Mouse (Mus musculus) cerebellum, adult 18-20 months (tissue): ENCODE measurements around the gene Ehmt2.
"Not testable (repeated sequence)": the region's sequence is repeated elsewhere in the genome, so short reads cannot be mapped to it uniquely, and the experiment has no call there.

Experiments
- DNase-seq, 2 experiments: peaks; one replicate each; pipeline ENCODE4 v3.0.0; 2021

The Ehmt2 gene

DNA sequence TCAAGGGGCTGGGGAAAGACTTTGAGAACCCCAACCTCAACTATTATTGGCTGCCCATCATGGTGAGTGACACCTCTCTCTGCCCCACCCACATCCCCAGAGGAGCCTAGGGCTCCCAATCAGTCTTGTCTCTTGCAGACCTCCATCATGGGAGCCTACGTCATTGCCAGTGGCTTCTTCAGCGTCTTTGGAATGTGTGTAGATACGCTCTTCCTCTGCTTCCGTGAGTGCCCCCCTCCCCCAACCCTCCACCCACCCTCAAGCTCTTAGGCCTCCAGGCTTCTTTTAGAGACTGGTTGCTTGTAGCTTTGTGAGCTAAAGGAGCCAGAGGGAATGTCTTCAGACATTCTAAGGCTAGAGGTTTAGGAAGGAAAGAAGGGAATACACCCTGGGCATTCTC is 30.6 kb downstream of the Ehmt2 start:
- no peak for DNase-seq

- DNase-seq: peak; percentile 99 to 100
These were observed 32.9 kb downstream of the Ehmt2 start, which contains the start of gene Neu1 for GRCm38 (mm10) chr17:34931061-34931734. TSS of gene Neu1 (plus strand) at chr17:34931253.

- DNase-seq: peak; percentile 58 to 65
These were observed 33.4 kb downstream of the Ehmt2 start for GRCm38 (mm10) chr17:34931735-34932098.

DNA sequence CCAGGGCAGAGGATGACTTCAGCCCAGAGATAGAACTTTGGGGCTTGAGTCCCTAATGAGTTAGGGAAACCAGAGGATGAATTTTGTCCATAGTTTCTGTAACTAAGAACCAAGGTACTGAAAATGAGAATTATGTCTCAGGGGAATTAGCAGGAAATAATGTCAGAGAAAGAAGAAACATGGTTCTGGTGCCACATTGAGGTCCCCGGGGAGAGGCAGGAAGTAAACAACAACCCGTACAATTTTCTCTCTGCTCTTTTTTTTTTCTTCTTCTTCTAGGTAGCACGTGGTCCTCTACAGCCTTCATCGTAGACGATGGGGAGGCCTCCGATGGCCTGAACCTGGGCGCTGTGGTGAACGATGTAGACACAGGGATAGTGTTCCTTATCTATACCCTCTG is 34.0 kb downstream of the Ehmt2 start:
- DNase-seq: no peak

DNA sequence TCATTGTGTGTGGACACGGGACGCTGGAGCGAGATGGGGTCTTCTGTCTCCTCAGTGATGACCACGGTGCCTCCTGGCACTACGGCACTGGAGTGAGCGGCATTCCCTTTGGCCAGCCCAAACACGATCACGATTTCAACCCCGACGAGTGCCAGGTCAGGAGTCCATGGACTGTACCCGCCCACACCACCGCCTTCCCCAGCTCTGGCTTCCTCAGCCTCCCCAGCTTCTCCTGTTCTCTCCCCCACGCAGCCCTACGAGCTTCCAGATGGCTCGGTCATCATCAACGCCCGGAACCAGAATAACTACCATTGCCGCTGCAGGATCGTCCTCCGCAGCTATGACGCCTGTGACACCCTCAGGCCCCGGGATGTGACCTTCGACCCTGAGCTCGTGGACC is 35.8 kb downstream of the Ehmt2 start:
- DNase-seq: no peak

GRCm38 (mm10) chr17:34934830-34935229 is 36.6 kb downstream of the Ehmt2 start:
- no peak for DNase-seq

- no peak for DNase-seq
These were observed 39.8 kb downstream of the Ehmt2 start for GRCm38 (mm10) chr17:34937960-34938505.

DNA sequence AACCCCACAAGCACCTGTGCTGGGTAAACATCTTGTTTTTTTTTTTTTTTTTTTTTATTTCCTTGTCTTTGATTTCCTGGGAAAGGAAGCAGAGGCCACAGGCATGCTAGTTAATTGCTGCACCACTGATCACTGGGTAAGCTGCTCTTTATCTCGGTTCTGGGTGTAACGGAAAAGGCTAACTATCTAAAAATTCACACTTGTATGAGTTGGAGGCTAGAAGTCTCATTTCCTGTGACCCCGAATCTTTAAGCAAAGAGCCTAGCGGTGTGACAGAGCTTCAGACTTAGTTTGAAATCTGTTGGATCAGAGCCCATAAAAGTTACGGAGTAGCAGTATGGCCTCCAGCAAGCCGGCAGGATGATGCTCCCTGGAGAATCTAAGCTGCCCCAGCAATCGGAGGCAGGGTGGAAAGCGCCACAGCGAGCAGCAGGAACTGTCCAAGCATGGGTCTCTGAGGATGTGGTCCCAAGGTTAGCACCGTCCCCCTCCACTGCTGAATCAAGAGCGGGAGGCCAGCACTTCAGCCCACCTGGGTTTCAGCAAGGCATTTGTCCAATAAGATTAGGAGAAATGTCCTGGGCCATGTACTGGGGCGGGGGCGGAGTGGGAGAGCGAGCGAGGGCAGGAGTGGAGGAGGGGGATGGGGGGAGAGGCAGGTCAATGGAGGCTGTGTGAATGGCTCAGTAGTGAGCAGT is 43.2 kb downstream of the Ehmt2 start:
- no peak for DNase-seq

- no peak for DNase-seq
These were observed 45.0 kb downstream of the Ehmt2 start for GRCm38 (mm10) chr17:34943128-34943815.

DNA sequence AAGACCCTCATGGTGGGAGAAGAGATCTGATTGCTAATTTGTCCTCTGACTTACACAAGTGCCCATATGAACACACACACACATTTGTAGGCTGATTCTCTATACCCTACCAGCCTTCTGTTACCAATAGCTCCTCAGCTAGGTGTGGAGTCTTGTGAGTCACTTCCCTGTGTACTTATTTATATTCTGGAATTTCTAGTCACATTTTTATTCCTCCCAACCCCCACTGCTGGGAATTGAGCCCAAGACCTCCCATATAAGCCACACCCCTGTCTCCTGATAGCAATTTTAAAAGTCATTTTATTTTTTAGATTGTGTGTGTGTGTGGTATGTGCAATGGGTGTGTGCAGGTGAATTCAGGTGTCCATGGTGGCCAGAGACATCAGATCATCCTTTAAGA is 46.1 kb downstream of the Ehmt2 start:
- DNase-seq: no peak

- no peak for DNase-seq
These were observed 48.3 kb downstream of the Ehmt2 start for GRCm38 (mm10) chr17:34946486-34947140.

- no peak for DNase-seq
These were observed 49.3 kb downstream of the Ehmt2 start for GRCm38 (mm10) chr17:34947606-34948005.

DNA sequence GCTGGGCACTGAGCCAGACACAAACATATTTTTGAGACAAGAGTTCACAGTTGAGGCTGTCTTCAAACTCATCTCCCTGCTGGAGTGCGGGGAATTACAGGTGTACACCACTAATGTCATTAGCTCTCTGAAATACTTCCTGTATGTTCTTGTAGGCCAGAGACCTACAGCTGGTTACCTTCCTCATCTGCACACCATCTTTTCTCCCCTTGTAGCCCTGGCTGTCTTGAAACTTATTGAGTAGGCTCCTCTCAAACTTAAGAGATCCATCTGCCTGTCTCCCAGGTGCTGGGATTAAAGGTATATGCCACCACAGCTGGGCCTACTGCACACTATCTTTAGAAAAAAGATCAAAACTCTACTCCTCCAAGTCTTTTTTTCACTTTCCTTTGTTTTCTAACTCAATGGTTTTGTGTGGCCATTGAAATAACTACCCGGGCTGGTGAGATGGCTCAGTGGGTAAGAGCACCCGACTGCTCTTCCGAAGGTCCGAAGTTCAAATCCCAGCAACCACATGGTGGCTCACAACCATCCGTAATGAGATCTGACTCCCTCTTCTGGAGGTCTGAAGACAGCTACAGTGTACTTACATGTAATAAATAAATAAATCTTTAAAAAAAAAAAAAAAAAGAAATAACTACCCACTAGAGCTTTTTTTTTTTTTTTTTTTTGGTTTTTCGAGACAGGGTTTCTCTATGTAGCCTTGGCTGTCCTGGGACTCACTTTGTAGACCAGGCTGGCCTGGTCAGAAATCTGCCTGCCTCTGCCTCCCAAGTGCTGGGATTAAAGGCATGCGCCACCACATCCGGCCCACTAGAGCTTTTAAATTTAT is 50.7 kb downstream of the Ehmt2 start:
- DNase-seq: not testable (repeated sequence)

- no peak for DNase-seq
These were observed 51.3 kb downstream of the Ehmt2 start for GRCm38 (mm10) chr17:34949553-34949969.

DNA sequence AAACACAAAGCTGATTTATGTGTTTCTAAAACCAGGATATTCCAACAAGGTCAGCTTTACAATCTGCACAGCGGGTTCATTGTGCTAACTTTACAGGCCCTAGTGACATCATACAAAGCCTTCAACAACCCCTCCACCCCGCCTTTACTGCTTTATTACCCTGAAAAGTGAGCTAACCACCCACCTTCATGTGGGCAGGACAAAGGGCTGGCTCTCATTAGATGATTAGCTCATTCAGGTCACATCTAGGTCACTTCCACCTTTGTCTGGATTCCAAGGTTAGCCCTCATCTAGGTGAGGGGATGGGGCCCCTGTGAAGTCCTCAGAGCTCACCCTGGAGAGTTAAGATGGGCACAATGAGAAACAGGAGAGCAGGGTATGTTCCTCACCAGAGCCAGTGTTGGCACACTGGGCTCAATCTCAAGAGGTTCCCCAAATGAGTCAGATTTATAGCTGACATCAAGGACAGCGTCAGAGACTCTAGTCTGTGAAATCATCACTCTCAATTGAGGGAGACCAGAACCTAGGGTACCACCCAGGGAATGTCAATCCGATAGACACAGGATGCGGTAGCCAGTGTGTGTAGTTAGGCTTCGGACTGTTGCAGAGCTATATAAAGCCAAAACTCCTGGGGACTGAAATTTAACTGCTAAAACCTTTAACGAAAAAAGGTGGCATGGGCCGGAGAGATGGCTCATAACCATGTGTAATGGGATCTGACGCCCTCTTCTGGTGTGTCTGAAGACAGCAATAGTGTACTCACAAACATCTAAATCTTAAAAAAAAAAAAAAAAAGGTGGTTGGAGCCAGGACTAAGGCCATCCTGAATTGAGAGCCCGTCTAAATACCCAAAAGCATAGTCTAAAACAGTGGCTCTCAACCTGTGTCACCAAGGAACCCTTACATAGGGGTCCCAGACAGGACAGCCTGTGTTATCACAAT is 52.5 kb downstream of the Ehmt2 start:
- no peak for DNase-seq

GRCm38 (mm10) chr17:34951636-34952377 is 53.5 kb downstream of the Ehmt2 start:
- peak; percentile 27 to 53 for DNase-seq

DNA sequence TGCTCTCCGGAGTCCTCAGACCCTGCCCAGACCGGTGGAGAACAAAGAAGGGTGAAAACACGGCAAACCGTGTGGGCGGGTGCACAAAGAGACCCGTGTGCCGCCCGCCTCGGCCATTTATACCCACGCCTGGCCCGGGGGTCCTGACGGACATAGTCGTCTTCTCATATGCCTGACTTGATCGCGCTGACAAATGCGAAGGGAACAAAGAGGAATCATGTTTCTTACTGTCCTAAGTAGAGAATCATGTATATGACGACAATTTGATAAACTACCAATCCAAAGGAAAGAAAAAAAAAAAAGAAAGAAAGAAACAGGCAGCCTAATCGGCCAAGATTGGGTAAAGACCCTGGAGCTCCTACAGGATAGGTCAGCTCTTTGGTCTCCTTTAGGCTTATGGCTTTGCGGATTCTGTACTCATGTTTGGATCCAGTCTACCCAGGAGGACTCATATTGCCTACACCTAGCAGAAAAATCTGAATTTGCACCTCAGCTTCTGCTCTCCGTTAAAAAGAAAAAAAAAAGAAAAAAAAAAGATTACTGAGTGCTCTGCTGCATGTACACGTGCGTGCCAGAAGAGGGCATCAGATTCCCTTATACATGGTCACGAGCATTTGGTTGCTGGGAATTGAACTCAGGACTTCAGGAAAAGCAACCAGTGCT is 54.2 kb downstream of the Ehmt2 start:
- peak; percentile 71 to 80 for DNase-seq

- no peak for DNase-seq
These were observed 55.0 kb downstream of the Ehmt2 start for GRCm38 (mm10) chr17:34953258-34953657.

GRCm38 (mm10) chr17:34953904-34954303 is 55.6 kb downstream of the Ehmt2 start:
- DNase-seq: no peak

DNA sequence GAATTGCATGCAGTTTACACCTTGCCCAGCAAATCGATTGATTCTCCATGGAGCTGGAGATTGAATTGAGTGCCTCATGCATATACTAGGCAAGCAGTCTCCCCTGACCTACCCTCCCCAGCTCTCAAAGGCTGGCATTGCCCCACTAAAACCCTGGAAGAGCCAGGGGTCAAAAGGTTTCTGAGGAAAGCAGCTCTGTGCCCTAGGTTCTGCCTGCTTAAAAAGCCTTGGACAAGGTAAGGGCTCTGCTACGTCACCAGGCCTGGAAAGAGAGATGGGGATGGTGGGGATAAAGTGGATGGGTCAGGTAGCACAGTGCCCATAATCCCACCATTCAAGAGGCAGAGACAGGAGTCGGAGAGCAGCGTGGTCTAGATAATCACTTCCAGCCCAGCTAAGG is 56.6 kb downstream of the Ehmt2 start:
- no peak for DNase-seq
